In the genomic region with DNA sequence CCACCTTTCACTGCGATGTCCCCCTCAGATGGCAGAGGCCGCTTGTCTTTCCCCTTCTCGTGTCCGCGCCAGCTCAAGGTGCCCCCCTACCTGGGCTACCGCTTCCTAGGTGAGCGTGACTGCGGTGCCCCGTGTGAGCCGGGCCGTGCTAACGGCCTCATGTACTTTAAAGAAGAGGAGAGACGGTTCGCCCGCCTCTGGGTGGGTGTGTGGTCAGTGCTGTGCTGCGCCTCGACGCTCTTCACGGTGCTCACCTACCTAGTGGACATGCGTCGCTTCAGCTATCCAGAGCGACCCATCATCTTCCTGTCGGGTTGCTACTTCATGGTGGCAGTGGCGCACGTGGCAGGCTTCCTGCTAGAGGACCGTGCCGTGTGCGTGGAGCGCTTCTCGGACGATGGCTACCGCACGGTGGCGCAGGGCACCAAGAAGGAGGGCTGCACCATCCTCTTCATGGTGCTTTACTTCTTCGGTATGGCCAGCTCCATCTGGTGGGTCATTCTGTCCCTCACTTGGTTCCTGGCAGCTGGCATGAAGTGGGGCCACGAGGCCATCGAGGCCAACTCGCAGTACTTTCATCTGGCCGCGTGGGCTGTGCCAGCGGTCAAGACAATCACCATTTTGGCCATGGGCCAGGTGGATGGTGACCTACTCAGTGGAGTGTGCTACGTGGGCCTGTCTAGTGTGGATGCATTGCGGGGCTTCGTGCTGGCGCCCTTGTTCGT, we compare ENCODE assay signal across 8 mouse cellular contexts. TPM values are rescaled to one million over a fixed set of nuclear protein-coding genes. Genes with fewer than 3 reads are reported as not detected.
DNase-seq lines count a peak whose midpoint lies in the region; ATAC-seq and TF ChIP-seq lines count a peak whose summit lies in the region.

No protein-coding gene starts in this region.

- H3K9me3 ChIP-seq in forebrain, embryonic 13.5 days (replicated peaks): no peaks in the 10 kb centered on the region
- no peaks in the 10 kb centered on the region for H3K9me3 ChIP-seq in lung, postnatal 0 days (ENCODE audit: low read length)

- peak overlapping the region; percentile 94 for H3K4me3 ChIP-seq in bone marrow macrophage, adult 2 months (ENCODE audit: insufficient read depth, low read length)
- peak overlapping the region; percentile 66 for H3K4me3 ChIP-seq in forebrain, embryonic 13.5 days
- peak overlapping the region; percentile 71 for H3K4me3 ChIP-seq in lung, postnatal 0 days (ENCODE audit: low read depth, low read length)

- peak overlapping the region; percentile 80 for H3K9ac ChIP-seq in forebrain, embryonic 13.5 days
- peak overlapping the region; percentile 64 for H3K9ac ChIP-seq in lung, postnatal 0 days (replicated peaks; ENCODE audit: low read depth)

- TF ChIP-seq POLR2A in bone marrow macrophage, adult 2 months (IDR thresholded peaks at IDR 0.05; ENCODE audit: borderline replicate concordance, low read depth, low read length): no peak

- peaks cover 47% of the 10 kb centered on the region for H3K4me1 ChIP-seq in bone marrow macrophage, adult 2 months (ENCODE audit: control insufficient read depth, insufficient read depth, low read length)
- peaks cover 78% of the 10 kb centered on the region for H3K4me1 ChIP-seq in forebrain, embryonic 13.5 days
- H3K4me1 ChIP-seq in lung, postnatal 0 days (ENCODE audit: insufficient read depth, low read depth, low read length): peaks cover 15% of the 10 kb centered on the region; the same call in 1 of the 2 replicates

- peak; percentile 28 to 35 for DNase-seq in B cell, adult 2 months
- peak; percentile 46 for DNase-seq in heart, postnatal 25 days (ENCODE audit: low spot score)
- DNase-seq in layer of hippocampus, adult 8-10 months (ENCODE audit: low spot score in 2 of 2): peak; percentile 33 to 72
- peak; percentile 85 for DNase-seq in lung, postnatal 0 days (ENCODE audit: low spot score)
- peak; percentile 49 for DNase-seq in ovary, postnatal 14 days (ENCODE audit: low spot score)
- peak; percentile 44 to 52 for DNase-seq in thymus, postnatal 36 days

- intact Hi-C loops in heart, postnatal 25 days (cut with DNase I): loop anchor here (5.0 to 10.0 kb wide), 3 partner anchors 101 to 246 kb away; a partner anchor contains a TSS

- WGBS in forebrain, embryonic 13.5 days: under 1% methylated on average over 46 of the region's 46 CpGs
- 3% methylated on average over 44 of the region's 46 CpGs for WGBS in lung, postnatal 0 days

- peak overlapping the region; percentile 99 for H3K4me2 ChIP-seq in forebrain, embryonic 13.5 days
- H3K4me2 ChIP-seq in lung, postnatal 0 days (replicated peaks; ENCODE audit: low read depth, low read length): peak overlapping the region; percentile 94

- peak; percentile 67 for ATAC-seq in forebrain, embryonic 13.5 days
- ATAC-seq in lung, postnatal 0 days: peak; percentile 25

- H3K27ac ChIP-seq in bone marrow macrophage, adult 2 months (ENCODE audit: insufficient read depth, low read depth, low read length): no peak overlapping the region
- no peak overlapping the region for H3K27ac ChIP-seq in forebrain, embryonic 13.5 days
- H3K27ac ChIP-seq in lung, postnatal 0 days (ENCODE audit: low read length): peak overlapping the region; percentile 88

- no peaks in the 10 kb centered on the region for H3K36me3 ChIP-seq in forebrain, embryonic 13.5 days (ENCODE audit: poor library complexity, severe bottlenecking)
- no peaks in the 10 kb centered on the region for H3K36me3 ChIP-seq in lung, postnatal 0 days (ENCODE audit: insufficient read depth, low read length)

- TF ChIP-seq CTCF in bone marrow macrophage, adult 2 months (IDR thresholded peaks at IDR 0.05; ENCODE audit: low read depth, low read length): no peak
- TF ChIP-seq CTCF in lung, postnatal 0 days (IDR thresholded peaks at IDR 0.05): peak; percentile 96

- H3K27me3 ChIP-seq in forebrain, embryonic 13.5 days: peaks cover 34% of the 10 kb centered on the region
- H3K27me3 ChIP-seq in lung, postnatal 0 days (replicated peaks; ENCODE audit: insufficient read depth, low read length): 0 out of 2 replicates have a peak, but pooled peaks cover 4% of the 10 kb centered on the region

- TF ChIP-seq EP300 in lung, postnatal 0 days (IDR thresholded peaks at IDR 0.05): no peak

RNA-seq across cellular contexts. Expression of a gene that starts 1.5 kb away (rescaled TPM):
- polyA plus RNA-seq in bone marrow macrophage, adult 2 months (2012; ENCODE audit: insufficient read depth, insufficient read length, missing spikeins): 4.3 and 4.5 TPM in 2 replicates
- 2.8 and 3.4 TPM in 2 replicates for polyA plus RNA-seq in forebrain, embryonic 13.5 days (2015; fragmentation: Nextera tagmentation; extraction: Ambion mirVana)
- total RNA-seq in heart, postnatal 25 days (2021): 1 to 10 TPM; 5.6 to 6.9 TPM
- total RNA-seq in layer of hippocampus, adult 8-10 months (2022): 10 to 100 TPM in 1 of 4 experiments, 1 to 10 TPM in 3; 7.8 to 11.3 (median 9.3) TPM
- polyA plus RNA-seq in lung, postnatal 0 days (2015; fragmentation: Nextera tagmentation; extraction: Ambion mirVana): 7.1 and 9.6 TPM in 2 replicates

RNA-seq across cellular contexts. Expression of a gene that starts 32.4 kb away (rescaled TPM):
- not detected in 2 replicates for polyA plus RNA-seq in bone marrow macrophage, adult 2 months (2012; ENCODE audit: insufficient read depth, insufficient read length, missing spikeins)
- polyA plus RNA-seq in forebrain, embryonic 13.5 days (2015; fragmentation: Nextera tagmentation; extraction: Ambion mirVana): 3.0 and 5.1 TPM in 2 replicates
- under 1 TPM in 1 of 2 experiments, not detected in 1; 0.61 TPM for total RNA-seq in heart, postnatal 25 days (2021)
- total RNA-seq in layer of hippocampus, adult 8-10 months (2022): 10 to 100 TPM; 15.3 to 29.4 (median 21.6) TPM
- 5.5 and 8.1 TPM in 2 replicates for polyA plus RNA-seq in lung, postnatal 0 days (2015; fragmentation: Nextera tagmentation; extraction: Ambion mirVana)

Comparison
In these comparisons a context has a peak if more than half of its experiments do, and no peak if none do; other contexts are left out.
1. DNase-seq: peak in every context shown above with its lines; median percentile 85 in lung, postnatal 0 days; 52 in layer of hippocampus, adult 8-10 months; 49 in ovary, postnatal 14 days; 48 in thymus, postnatal 36 days; 46 in heart, postnatal 25 days; 32 in B cell, adult 2 months.